Mouse (Mus musculus) common myeloid progenitor, adult 5-6 weeks (primary cell): ENCODE data around the gene Deup1. TPM values are rescaled to one million over a fixed set of nuclear protein-coding genes. Genes with fewer than 3 reads are reported as not detected.

Experiments
- ATAC-seq: replicated peaks from 2 replicates; pipeline ENCODE4 v1.8.0; 2016; ENCODE audit warnings: low read depth, mild to moderate bottlenecking, moderate TSS enrichment, inconsistent platforms; ENCODE audit not compliant: poor library complexity, severe bottlenecking
- total RNA-seq: library from RNA; stranded (forward); fragments of 200-1000, 187-1606 nt; gene quantifications from 2 replicates; pipeline ENCODE4 v1.2.3, GENCODE M21; 2017

The Deup1 gene
- total RNA-seq, 1 experiment from 2014 or later, result not detected

DNA sequence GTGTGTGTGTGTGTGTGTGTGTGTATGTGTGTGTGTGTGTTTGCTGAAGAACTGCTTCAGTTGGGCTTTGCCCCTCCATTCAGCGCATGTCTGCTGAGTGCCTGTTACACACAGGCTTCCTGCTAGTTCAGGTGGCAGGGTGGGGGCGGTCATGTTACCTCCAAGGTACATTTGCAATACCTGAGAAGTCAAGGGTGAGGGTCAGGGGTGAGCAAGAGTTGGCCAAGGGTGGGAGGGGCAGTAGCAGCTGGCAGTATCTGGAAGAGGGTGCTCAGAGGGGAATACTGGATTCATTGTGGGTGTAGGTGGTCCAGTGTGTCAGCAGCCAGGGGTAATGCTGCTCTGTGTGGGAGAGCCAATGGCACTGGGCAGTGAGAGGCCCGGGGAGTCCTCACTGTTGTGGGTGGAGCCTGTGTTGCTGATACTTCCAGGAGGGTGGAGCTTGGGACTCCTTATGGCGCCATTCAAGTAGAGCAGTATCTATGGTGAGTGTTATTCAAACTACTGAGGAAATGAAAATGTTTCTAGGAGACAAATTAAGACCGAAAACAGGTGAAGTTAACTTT is 90.8 kb downstream of the Deup1 start:
- ATAC-seq, result no peak

DNA sequence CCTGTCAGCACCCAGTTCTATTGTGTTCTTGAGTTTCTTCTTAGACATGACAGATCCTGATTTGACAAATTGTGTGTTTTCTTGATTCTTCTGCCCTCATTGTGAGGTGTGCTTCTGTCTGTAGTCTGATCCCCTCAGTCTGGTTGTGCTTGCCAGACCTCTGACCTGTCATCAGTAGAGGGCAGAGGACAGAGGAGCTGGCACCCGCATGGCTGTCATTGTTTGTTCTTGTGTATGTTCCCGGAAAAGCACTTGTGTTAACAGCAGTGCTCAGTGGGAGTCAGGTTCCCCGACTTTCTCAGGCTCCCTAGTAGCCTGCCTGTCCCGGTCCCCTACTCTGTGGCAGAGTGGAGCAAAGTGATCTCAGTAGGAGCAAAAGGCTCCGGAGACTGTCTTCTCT is 92.3 kb downstream of the Deup1 start:
- ATAC-seq, result no peak

DNA sequence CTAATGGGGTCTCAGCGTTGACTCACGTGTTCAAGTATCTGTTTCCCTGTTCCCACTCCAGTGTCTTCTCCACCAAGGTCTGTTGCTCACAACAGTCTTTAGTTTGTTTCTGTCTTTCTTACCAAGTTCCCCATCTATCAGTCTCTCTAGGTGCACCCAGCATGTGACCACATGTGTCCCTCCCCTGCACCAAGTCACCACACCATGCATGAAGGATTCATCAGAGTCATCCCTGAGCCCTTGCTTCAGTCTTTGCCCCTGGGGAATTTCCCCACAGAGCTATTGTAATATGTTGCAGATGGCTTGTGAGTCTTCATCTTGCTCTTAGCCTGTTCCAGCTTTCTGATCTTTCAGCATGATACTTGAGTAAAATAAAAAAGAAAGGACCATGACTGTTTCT is 93.6 kb downstream of the Deup1 start:
- ATAC-seq, result no peak

DNA sequence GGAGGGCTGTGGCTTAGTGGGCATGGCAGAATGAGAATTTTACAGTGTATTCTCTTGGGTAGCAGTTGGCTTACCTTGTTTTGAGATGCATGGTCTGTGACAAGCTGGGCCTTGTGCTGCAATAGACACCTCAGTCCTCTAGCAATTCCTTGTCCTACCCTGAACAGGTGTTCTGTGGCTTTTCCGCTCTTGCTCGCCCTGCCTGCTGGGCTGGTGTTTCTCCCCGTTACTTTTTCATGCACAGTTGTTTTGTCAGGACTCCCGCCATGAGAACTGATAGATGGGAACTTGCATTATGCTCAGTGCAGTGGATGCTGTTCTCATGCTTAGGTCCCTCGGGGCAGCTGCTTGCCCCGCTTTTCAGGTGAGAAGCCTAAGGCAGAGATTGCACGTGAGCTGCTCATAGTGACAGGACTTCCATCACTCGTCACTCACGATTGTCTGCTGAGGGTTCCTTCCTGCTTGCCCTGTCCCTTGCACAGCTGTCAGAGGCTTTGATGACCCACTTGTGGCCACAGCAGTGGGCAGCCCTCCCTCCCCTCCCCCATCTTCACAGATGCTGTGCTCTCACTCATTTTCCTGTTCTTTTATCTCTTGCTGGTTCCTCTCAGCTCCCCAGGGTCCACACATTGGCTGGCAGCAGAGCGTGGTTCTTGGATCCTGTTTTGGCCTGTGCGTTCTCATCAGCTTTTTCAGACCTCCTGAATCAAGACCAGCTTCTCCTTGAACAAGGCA is 94.2 kb downstream of the Deup1 start:
- ATAC-seq, result no peak

DNA sequence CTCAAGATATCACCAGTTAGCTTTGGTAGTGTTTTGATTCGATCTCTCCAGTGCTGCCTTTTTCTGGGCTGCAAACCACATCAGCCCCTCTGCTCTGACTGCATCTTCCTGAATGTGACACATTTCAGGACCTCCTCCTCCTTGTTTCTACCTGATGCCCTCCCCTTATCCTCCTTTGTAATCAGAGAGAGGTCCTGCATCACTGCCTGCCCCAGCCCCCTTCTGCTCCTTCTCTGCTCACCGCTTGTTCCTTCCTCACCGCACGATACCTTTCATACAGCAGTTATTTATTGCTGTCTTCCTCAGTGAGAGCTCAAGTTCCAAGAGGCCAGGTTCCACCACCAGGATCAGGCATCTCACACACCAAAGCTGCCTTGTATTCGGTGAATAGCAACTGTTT is 96.5 kb downstream of the Deup1 start:
- ATAC-seq, result no peak

DNA sequence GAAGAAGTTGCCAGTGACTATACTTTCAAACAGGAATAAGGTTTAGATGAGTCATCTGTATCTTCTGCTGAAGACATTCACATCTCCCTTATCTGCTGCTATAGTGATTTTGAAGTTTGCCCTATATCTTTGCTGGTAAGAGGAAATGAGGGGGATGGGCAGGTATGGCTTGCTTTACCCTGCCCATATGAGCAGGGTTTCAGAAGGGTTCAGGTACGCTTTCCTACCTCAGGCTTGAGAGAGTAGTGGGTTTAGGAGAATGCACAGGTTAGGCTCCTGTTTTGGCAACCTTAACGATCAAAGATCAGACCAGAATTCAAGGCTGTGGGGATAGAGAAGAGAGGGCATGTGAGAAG is 97.8 kb downstream of the Deup1 start:
- ATAC-seq, result no peak

DNA sequence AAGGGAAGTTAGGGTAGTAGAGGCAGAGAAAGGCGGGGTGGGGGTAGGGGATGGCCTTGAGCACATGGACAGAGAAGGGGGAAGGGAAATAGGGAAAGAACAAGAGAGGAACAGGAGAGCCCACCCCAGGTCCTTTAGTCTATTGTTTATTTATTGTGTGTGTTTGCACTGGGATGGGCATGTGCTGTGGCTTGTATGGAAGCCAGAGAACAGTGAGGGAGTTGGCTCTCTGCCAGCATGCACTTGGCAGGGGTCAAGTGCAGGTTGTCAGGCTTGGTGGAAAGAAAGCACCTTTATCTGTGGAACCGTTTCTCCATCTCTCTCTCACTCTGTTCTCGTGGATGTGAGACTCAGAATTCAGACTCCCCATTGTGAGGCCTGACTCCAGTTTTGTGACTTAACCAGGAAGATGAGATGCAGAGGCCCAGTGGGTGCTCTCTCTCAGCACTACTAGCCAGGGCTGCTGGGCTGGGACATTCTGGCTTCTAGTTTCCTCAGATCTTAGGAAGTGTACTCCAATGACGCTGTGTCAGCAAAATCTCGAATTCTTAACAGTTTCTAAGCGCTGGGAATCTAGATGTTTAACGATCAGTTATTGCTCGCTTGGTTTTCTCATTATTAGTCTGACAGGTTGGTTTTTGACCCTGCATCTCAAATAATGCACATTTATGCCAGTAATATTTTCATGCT is 98.3 kb downstream of the Deup1 start:
- ATAC-seq, result 0 out of 2 replicates have a peak, but pooled peaks have one; percentile 2

DNA sequence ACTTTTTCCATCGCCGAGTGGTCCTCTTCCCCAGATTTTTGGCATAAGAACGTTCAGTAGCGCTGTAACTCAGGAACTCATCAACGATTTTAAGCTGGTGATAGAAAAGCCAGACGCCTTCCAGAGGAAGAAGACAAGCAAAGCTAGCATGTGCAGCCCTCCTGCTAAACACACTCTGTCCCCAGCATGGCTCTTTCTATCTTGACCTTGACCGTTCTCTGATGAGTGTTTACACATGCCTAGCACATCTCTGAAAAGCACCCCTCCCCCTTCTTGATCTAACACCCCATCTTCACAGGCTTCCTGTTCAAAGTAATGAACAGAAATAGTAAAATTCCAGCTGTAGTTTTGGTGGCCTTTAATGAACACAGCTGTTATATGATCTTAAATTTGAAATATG is 99.4 kb downstream of the Deup1 start:
- ATAC-seq, result no peak

DNA sequence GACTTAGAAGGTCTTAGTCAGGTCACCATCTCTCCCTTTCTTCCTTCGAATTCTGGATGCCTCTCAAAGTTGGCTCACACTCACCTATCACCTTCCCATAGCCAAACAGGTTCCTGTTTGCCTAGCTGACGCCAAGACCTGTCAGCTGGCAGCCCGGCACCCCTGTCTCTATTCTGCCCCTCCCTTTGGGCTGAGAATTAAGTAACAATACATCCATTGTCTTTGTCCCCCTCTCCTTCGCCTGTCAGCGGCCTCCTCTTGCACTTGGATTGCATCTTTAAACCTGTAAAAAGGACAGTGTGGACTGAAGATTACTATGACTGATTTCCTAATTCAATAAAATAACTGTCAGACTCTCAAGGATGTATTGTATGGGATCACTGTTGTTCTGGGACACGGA is 99.9 kb downstream of the Deup1 start:
- no peak for ATAC-seq

DNA sequence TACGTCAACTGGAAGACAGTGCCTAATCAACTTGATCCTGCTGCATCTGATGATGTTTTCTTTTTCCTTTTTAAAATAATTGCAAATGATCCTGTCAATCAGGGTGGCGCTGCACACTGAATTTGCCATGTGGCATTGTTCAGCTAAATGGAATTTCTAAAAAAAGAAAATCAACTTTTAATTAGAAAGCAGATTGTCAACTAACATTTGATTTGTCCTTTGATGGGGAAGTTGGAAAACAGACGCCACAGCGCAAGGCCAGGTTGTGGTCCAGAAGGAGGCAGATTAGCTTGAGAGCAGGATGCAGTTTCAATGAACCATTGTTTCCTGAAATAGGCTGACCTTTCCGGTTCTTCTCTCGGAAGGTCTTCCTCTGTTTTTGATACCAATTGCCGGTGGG is 101.2 kb downstream of the Deup1 start:
- no peak for ATAC-seq

DNA sequence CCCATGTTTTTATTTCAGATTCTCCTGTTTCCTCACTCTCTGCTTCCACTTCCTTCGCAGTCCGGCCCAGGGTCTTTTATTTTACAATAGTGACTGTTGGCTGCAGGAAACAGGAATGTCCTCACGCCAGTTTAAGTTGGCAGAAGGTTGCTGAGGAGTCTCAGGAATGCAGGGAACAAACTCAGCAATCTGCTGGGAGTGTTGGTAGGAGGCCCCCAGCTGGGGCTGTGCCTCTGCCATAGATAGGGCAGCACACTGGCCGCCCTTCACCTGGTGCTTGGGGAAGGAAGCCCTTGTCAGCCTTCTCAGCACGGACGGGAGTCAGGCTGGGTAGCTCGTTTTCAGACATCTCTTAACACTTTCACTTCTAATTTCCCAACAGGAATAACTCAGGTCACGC is 102.5 kb downstream of the Deup1 start:
- ATAC-seq, result no peak

DNA sequence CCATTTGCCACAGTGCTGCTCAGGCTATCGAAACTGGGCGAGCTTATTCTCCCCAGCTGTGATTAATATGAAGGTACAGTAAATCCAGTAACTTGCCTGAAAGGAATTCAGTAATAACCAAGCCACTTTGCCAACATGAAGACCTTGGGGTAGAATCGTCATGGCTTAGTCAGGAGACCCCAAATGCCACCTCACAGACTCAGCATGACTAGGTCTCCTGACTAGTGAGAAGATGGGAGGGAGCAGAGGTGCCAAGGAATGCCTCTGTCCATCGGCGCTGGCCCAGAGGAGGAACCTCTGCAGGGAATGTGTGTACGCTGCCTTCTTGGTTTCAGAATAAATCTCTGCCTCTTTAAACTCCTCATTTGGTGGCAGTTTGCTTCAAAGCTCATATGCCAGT is 104.1 kb downstream of the Deup1 start:
- ATAC-seq, result no peak

DNA sequence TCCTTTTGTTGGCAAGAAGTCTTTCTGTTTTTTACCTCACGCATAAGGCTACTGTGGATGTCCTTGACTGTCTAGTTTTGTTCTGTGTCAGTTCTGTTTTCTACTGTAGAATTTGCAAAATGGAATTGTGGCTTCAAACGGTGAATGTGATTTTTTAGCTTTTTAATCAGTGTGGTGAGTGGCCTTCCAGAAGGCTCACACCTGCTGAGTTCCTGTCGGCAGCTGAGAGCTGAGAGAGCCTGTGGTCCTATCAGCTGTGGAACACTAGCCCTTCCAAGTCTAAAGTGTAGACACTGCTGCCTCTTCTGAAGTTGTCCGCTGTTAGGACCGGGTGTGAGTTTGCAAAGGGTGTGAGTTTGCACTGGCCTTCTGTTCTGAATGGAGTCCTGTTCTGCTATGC is 104.8 kb downstream of the Deup1 start:
- no peak for ATAC-seq

DNA sequence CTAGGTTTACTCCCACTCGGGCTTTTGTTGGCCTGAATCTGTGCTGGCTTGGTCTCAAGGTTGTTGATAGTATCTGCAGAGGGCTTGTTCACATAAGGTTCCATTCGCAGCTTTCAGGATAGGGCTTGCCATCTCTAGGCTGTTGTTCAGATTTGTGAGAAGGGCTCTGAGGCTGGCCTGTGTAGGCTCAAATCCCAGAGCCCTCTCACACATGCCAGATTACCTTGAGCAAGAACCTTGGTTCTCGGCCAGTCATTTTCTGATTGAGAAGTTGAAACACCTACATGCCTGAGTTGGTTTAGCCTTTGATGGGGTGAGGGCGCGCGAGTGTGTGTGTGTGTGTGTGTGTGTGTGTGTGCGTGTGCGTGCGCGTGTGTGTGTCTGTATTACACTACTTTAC is 105.4 kb downstream of the Deup1 start:
- no peak for ATAC-seq

DNA sequence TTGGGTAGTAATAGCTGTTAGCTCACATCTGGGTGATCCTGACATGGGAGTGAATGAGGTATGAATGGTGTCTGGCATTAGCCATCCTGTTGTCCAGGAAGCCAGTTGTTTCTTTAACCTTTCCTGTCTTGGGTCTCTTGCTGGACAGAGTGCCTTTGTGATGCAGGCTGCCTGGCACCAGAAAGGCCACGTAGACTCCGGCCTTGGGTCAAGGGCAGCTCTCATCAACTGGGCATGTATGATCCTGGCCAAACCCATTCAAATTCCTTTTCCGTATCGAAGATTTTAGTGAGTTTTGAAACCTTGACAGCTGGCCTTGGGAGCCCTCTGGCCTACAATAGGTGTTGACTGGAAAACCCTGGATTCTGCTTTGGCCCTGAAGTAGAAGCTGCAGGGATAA is 109.8 kb downstream of the Deup1 start:
- no peak for ATAC-seq

DNA sequence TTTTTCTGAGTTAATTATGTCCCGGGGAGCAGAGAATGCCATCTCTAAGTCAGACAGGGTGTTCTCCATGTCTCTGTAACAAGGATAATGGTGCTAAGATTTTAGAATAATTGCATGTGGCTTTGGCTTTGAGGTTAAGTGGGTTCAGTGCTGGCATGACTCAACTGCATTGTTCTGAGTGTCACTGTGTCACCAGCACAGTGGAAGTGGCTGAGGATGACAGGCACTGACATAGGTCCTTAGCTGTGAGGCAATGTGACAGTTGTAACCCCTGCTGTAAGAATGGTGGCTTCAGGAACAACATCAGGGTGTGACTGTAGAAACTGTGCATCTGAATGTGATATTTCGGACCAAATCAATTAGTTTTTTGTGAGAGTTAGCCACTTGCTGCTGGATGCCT is 111.7 kb downstream of the Deup1 start:
- ATAC-seq, result peak; percentile 67

DNA sequence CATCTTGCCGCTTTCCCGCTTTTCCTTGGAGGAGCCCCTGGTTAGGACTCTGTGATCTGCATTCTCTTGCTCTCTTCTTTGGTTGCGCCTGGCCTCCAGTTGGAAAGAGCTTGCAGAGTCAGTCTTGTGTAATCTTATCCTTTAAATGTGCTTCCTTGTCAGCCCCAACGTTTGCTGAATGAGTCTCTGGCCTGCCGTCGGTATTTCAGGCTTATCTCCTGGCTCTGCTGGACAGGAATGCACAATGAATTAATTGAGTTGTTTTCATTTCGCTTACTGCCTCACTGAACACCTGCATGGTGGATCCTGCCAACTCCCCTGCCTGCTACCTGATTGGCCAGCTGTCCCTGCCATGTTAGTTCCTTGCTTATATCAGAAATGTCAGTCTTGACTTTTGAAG is 114.8 kb downstream of the Deup1 start:
- no peak for ATAC-seq

DNA sequence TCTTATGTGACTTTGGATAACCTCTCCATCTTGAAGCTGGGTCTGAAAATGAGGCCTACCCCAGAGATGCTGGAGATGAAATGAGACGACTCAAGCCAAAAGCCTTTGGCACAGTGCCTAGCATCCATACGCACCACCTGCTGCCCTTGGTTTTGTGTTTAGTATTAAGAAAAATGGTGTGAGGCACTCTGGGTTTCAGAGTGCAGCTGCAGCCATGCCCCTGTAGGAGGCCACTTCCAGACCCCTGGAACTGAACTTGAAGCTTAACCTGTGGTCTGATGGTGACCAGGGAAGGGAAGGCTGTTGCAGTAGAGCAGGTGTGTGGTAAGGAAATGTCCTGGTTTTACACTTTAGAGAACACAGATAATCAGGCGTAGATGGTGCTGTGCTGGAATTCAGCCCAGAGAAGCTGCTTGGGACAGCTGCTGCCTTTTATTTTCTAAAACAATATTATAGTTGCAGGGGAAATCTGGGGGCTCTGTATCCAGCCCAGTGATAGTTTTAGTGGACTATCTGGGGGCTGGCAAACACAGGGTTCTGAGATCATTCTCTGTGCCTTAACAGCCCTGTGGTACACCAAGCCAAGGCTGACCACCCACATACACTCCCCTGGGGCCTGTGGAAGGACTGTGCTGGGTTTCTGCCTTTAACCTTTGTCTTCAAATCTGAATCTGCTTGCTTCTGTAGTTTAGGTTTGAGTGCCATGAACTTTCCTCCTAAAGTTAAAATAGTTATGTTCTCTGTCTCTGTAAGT is 117.0 kb downstream of the Deup1 start:
- no peak for ATAC-seq
